Mouse (Mus musculus) activated CD4-positive, CD25-positive, alpha-beta regulatory T cell (primary cell): ENCODE data around the gene Olfr1509. TPM values are rescaled to one million over a fixed set of nuclear protein-coding genes. Genes with fewer than 3 reads are reported as not detected.

Source experiments
- polyA plus RNA-seq, 2 experiments: library from polyadenylated mRNA; unstranded; fragments of 100-300 nt; shearing (Covaris generic); gene quantifications; one replicate each; pipeline ENCODE4 v1.2.1; 2017

The Olfr1509 gene
- polyA plus RNA-seq = not detected

GRCm38 (mm10) chr14:52442690-52443089 is at the start of gene Olfr1509:
Gene Olfr1509 (plus strand): TSS chr14:52442990.

GRCm38 (mm10) chr14:52397279-52397678 is 45.5 kb upstream of the Olfr1509 start, which contains the start of gene Olfr1511:
Gene Olfr1511 (minus strand): TSS chr14:52397379.

GRCm38 (mm10) chr14:52414273-52414672 is 28.5 kb upstream of the Olfr1509 start, which contains the start of gene Olfr1510:
Gene Olfr1510 (minus strand): TSS chr14:52414373.

GRCm38 (mm10) chr14:52467395-52467794 is 24.6 kb downstream of the Olfr1509 start, which contains the start of gene Olfr1508:
Gene Olfr1508 (minus strand): TSS chr14:52467495.

GRCm38 (mm10) chr14:52495516-52495915 is 52.7 kb downstream of the Olfr1509 start, which contains the start of gene Olfr1507:
Gene Olfr1507 (minus strand): TSS chr14:52495749.

Other genes starting within 250 kb of the Olfr1509 start
- gene Supt16, start 245.6 kb upstream of the Olfr1509 start, polyA plus RNA-seq = 10 to 100 TPM; 20.2 to 21.9 TPM
- 10 to 100 TPM; 30.5 to 32.9 TPM for gene Chd8, start 185.2 kb upstream of the Olfr1509 start, polyA plus RNA-seq
- 10 to 100 TPM; 84.0 to 88.3 TPM for gene Tox4, start 163.8 kb upstream of the Olfr1509 start, polyA plus RNA-seq
- gene Rab2b, start 163.4 kb upstream of the Olfr1509 start, polyA plus RNA-seq = 10 to 100 TPM; 15.0 to 22.1 TPM
- gene Mettl3, start 137.9 kb upstream of the Olfr1509 start, polyA plus RNA-seq = 10 to 100 TPM; 49.0 to 56.2 TPM
- gene Sall2, start 114.2 kb upstream of the Olfr1509 start, polyA plus RNA-seq = 1 to 10 TPM; 2.1 to 4.3 TPM
- under 1 TPM in 1 of 2 experiments, not detected in 1; 0.10 TPM for gene Olfr1513, start 86.6 kb upstream of the Olfr1509 start, polyA plus RNA-seq
- gene Olfr1512, start 63.8 kb upstream of the Olfr1509 start, polyA plus RNA-seq = not detected
- gene Olfr1511, start 45.6 kb upstream of the Olfr1509 start, polyA plus RNA-seq = under 1 TPM in 1 of 2 experiments, not detected in 1; 0.21 TPM
- gene Olfr1510, start 28.6 kb upstream of the Olfr1509 start, polyA plus RNA-seq = under 1 TPM in 1 of 2 experiments, not detected in 1; 0.38 TPM
- gene Olfr1508, start 24.5 kb downstream of the Olfr1509 start, polyA plus RNA-seq = under 1 TPM in 1 of 2 experiments, not detected in 1; 0.02 TPM
- gene Olfr1507, start 52.8 kb downstream of the Olfr1509 start, polyA plus RNA-seq = not detected